In genomic region chr4:153187959-153188503, GRCm38 (mm10) we compare ENCODE assay signal across 10 mouse cellular contexts.
A peak's percentile ranks its signal among the peaks of the same experiment; 100 is the strongest.
DNase-seq lines count a peak whose midpoint lies in the region; ATAC-seq and TF ChIP-seq lines count a peak whose summit lies in the region.
"Had no signal": no experiment of that assay in that cellular context is flagged by ENCODE, and none has a peak within 500 bp of the region (broad histone marks: within the 10 kb centered on the region; RNA-seq: fewer than 3 reads in every experiment).

No protein-coding gene starts in this region.

- DNase-seq in heart, embryonic 10.5 days (ENCODE audit: low spot score) = no peak
- no peak for DNase-seq in heart, adult 8-10 months (ENCODE audit: low spot score)
- peak; percentile 28 for DNase-seq in right cerebral cortex, adult 18-20 months
- no peak for DNase-seq in right cerebral cortex, postnatal 10 days (ENCODE audit: low spot score in 2 of 2)
- no peak for DNase-seq in hindbrain, postnatal 0 days (ENCODE audit: low spot score)
- DNase-seq in cerebellum, postnatal 4 days (ENCODE audit: low spot score in 2 of 2) = no peak
- DNase-seq in spleen, postnatal 36 days (ENCODE audit: low spot score in 2 of 2) = no peak
- DNase-seq in frontal cortex, postnatal 14 days (ENCODE audit: low spot score in 2 of 2) = no peak

- ATAC-seq in hindbrain, postnatal 0 days = peak; percentile 32; the same call in 1 of the 2 replicates

- no peak overlapping the region for H3K27ac ChIP-seq in heart, embryonic 10.5 days
- no peak overlapping the region for H3K27ac ChIP-seq in hindbrain, postnatal 0 days
- H3K27ac ChIP-seq: kidney, postnatal 0 days; limb, embryonic 15.5 days had no signal

- peaks cover 37% of the 10 kb centered on the region for H3K27me3 ChIP-seq in heart, embryonic 10.5 days (ENCODE audit: insufficient read depth, poor library complexity, severe bottlenecking)
- H3K27me3 ChIP-seq in hindbrain, postnatal 0 days (ENCODE audit: insufficient read depth, low read length) = no peaks in the 10 kb centered on the region; the same call in 1 of the 2 replicates

- H3K9ac ChIP-seq in hindbrain, postnatal 0 days (replicated peaks; ENCODE audit: low read length) = no peak overlapping the region; the same call in 1 of the 2 replicates
- H3K9ac ChIP-seq: limb, embryonic 15.5 days had no signal

- H3K4me2 ChIP-seq in hindbrain, postnatal 0 days (ENCODE audit: low read depth, low read length) = peak overlapping the region; percentile 44
- H3K4me2 ChIP-seq: limb, embryonic 15.5 days had no signal

- H3K4me1 ChIP-seq in heart, embryonic 10.5 days = peaks cover 19% of the 10 kb centered on the region
- H3K4me1 ChIP-seq in hindbrain, postnatal 0 days (ENCODE audit: insufficient read depth, low read length) = peaks cover 9% of the 10 kb centered on the region; the same call in 1 of the 2 replicates

- WGBS in heart, embryonic 10.5 days = 0% methylated on average over 6 of the region's 6 CpGs
- WGBS in hindbrain, postnatal 0 days = 6% methylated on average over 6 of the region's 6 CpGs

- H3K36me3 ChIP-seq in heart, embryonic 10.5 days = no peaks in the 10 kb centered on the region
- H3K36me3 ChIP-seq in hindbrain, postnatal 0 days (ENCODE audit: insufficient read depth, low read length) = no peaks in the 10 kb centered on the region
- H3K36me3 ChIP-seq: limb, embryonic 15.5 days had no signal

- H3K9me3 ChIP-seq in heart, embryonic 10.5 days = no peaks in the 10 kb centered on the region
- H3K9me3 ChIP-seq in hindbrain, postnatal 0 days (ENCODE audit: low read length) = no peaks in the 10 kb centered on the region
- H3K9me3 ChIP-seq: limb, embryonic 15.5 days had no signal

- peak overlapping the region; percentile 44 for H3K4me3 ChIP-seq in heart, embryonic 10.5 days
- H3K4me3 ChIP-seq in hindbrain, postnatal 0 days (ENCODE audit: low read length) = peak overlapping the region; percentile 10; the same call in 1 of the 2 replicates
- H3K4me3 ChIP-seq: limb, embryonic 15.5 days had no signal

- TF ChIP-seq CTCF in hindbrain, postnatal 0 days (IDR thresholded peaks at IDR 0.05; ENCODE audit: low read depth) = no peak
